28 mouse cellular contexts compared by ENCODE assay signal in the genomic region with DNA sequence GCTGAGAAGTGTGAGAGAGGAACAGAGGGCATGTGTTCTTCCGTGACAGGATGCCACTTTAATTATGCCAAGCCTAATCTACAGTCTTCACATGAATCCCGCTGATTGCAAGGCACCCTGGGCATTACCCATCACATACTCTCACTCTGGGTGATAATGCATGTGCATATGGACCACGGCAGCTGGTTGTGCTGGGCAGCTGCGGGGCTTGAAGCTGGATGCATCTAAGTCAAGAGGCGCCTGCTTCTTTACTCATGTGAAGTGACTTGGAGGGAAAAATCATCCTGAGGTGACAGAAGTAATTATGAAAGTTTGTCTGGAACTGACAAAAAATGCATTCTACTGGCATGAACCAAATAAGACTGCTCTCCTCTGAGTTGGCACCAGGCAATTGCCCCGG.
"Had no signal": no experiment of that assay in that cellular context is flagged by ENCODE, and none has a peak within 500 bp of the region (broad histone marks: within the 10 kb centered on the region; RNA-seq: fewer than 3 reads in every experiment).

No protein-coding gene starts in this region.

- H3K9ac ChIP-seq: embryonic facial prominence, embryonic 12.5 days; embryonic facial prominence, embryonic 13.5 days; embryonic facial prominence, embryonic 15.5 days; forebrain, embryonic 12.5 days; forebrain, embryonic 13.5 days; forebrain, embryonic 15.5 days; forebrain, postnatal 0 days had no signal

- H3K4me2 ChIP-seq: embryonic facial prominence, embryonic 12.5 days; embryonic facial prominence, embryonic 13.5 days; embryonic facial prominence, embryonic 15.5 days; forebrain, embryonic 12.5 days; forebrain, embryonic 13.5 days; forebrain, embryonic 15.5 days had no signal

- H3K4me3 ChIP-seq: embryonic facial prominence, embryonic 10.5 days; embryonic facial prominence, embryonic 12.5 days; embryonic facial prominence, embryonic 13.5 days; embryonic facial prominence, embryonic 15.5 days; erythroblast, embryonic 14.5 days; forebrain, embryonic 10.5 days; forebrain, embryonic 12.5 days; forebrain, embryonic 13.5 days; forebrain, embryonic 15.5 days; gastrocnemius, adult 2 months; heart, adult 2 months had no signal

- DNase-seq: cerebellum, adult 2 months; cerebellum, adult 8-10 months; cerebellum, adult 9-10 months; cerebellum, adult 9-11 months; cerebellum, postnatal 10 days; cerebellum, postnatal 14 days; cerebellum, postnatal 25 days; cerebellum, postnatal 36 days; embryo, embryonic 11 days; forebrain, postnatal 0 days; gastrocnemius, adult 2 months; gastrocnemius, postnatal 10 days; gastrocnemius, postnatal 14 days; gastrocnemius, postnatal 25 days; gastrocnemius, postnatal 36 days; heart, adult 18-20 months; heart, adult 2 months had no signal

- H3K4me1 ChIP-seq: embryonic facial prominence, embryonic 12.5 days; embryonic facial prominence, embryonic 13.5 days; embryonic facial prominence, embryonic 15.5 days; forebrain, embryonic 13.5 days; forebrain, embryonic 15.5 days had no signal

- H3K27ac ChIP-seq: embryonic facial prominence, embryonic 10.5 days; embryonic facial prominence, embryonic 12.5 days; embryonic facial prominence, embryonic 13.5 days; embryonic facial prominence, embryonic 15.5 days; forebrain, embryonic 10.5 days; forebrain, embryonic 12.5 days; forebrain, embryonic 13.5 days; forebrain, embryonic 15.5 days; gastrocnemius, adult 2 months; heart, adult 2 months had no signal

- H3K27me3 ChIP-seq: embryonic facial prominence, embryonic 12.5 days; forebrain, embryonic 15.5 days had no signal

- H3K9me3 ChIP-seq: embryonic facial prominence, embryonic 10.5 days; embryonic facial prominence, embryonic 12.5 days; embryonic facial prominence, embryonic 13.5 days; embryonic facial prominence, embryonic 15.5 days; forebrain, embryonic 15.5 days had no signal

- H3K36me3 ChIP-seq: embryonic facial prominence, embryonic 10.5 days; embryonic facial prominence, embryonic 12.5 days; embryonic facial prominence, embryonic 13.5 days; embryonic facial prominence, embryonic 15.5 days; forebrain, embryonic 10.5 days; forebrain, embryonic 12.5 days; forebrain, embryonic 15.5 days had no signal

- ATAC-seq: forebrain, embryonic 13.5 days; forebrain, embryonic 14.5 days; forebrain, embryonic 15.5 days; forebrain, embryonic 16.5 days; forebrain, postnatal 0 days had no signal
